Mouse (Mus musculus) CH12.LX (cell line): Measurements from ENCODE around the gene Cyp1a1. TPM values are rescaled to one million over a fixed set of nuclear protein-coding genes. Genes with fewer than 3 reads are reported as not detected.

Source experiments
- DNase-seq: peaks from one replicate; pipeline ENCODE4 v3.0.0-alpha.2; 2013; ENCODE audit errors: extremely low read depth
- H3K27ac ChIP-seq: 2 replicates; pipeline ENCODE4 v1.5.1; 2012; ENCODE audit warnings: low read depth, mild to moderate bottlenecking, control low read depth, moderate library complexity; ENCODE audit not compliant: insufficient read depth
- H3K27me3 ChIP-seq: replicated peaks from 2 replicates; pipeline ENCODE3; 2012; ENCODE audit warnings: inconsistent platforms
- H3K36me3 ChIP-seq, 2 experiments: replicated peaks in 1 of 2; 2 replicates each; pipeline versions ENCODE3 to v1.6.1; 2012; ENCODE audit warnings: inconsistent platforms in 1 of 2, low read length in 1 of 2, mild to moderate bottlenecking in 1 of 2, mixed read lengths in 1 of 2, moderate library complexity in 1 of 2; ENCODE audit not compliant: control insufficient read depth in 1 of 2, insufficient read depth in 1 of 2
- H3K4me1 ChIP-seq, 2 experiments: 2 replicates each; pipeline ENCODE4 v1.6.1; 2012; ENCODE audit warnings: inconsistent platforms in 1 of 2, moderate library complexity in 1 of 2; ENCODE audit not compliant: insufficient read depth in 2 of 2, control insufficient read depth in 1 of 2
- H3K4me2 ChIP-seq: 2 replicates; pipeline ENCODE4 v1.6.1; 2012; ENCODE audit warnings: low read depth, mild to moderate bottlenecking, control low read depth; ENCODE audit not compliant: poor library complexity, insufficient read depth, severe bottlenecking
- H3K4me3 ChIP-seq, 3 experiments: fragments of 150-350 bp in 1 of 3; sonication (generic) in 1 of 3; replicated peaks in 1 of 3; 2 replicates each; pipeline versions ENCODE3 to v1.5.1; 2011 to 2012; ENCODE audit warnings: low read depth in 2 of 3, low read length in 2 of 3, mild to moderate bottlenecking in 2 of 3, moderate library complexity in 2 of 3, control low read depth in 1 of 3, improper control_type of control experiment in 1 of 3, inconsistent platforms in 1 of 3, mixed read lengths in 1 of 3; ENCODE audit not compliant: poor library complexity in 1 of 3
- H3K79me2 ChIP-seq: replicated peaks from 2 replicates; pipeline ENCODE4 v1.6.1; 2012; ENCODE audit warnings: mild to moderate bottlenecking, moderate library complexity; ENCODE audit not compliant: control insufficient read depth, poor library complexity, insufficient read depth, severe bottlenecking; ENCODE audit errors: extremely low read depth
- H3K9ac ChIP-seq: 2 replicates; pipeline ENCODE4 v1.6.1; 2012; ENCODE audit warnings: low read depth, mild to moderate bottlenecking, control low read depth, moderate library complexity; ENCODE audit not compliant: insufficient read depth
- H3K9me3 ChIP-seq: replicated peaks from 2 replicates; pipeline ENCODE3; 2012; ENCODE audit warnings: low read length, inconsistent platforms, mixed read lengths
- BHLHE40 ChIP-seq: IDR thresholded peaks from 2 replicates; pipeline ENCODE4 v1.6.1; 2011; ENCODE audit warnings: mild to moderate bottlenecking, low read depth, low read length, improper control_type of control experiment
- EP300 ChIP-seq: IDR thresholded peaks from 2 replicates; pipeline ENCODE4 v1.6.1; 2011; ENCODE audit warnings: low read length, improper control_type of control experiment
- ETS1 ChIP-seq: conservative IDR thresholded peaks from 2 replicates; pipeline ENCODE4 v1.6.1; 2012; ENCODE audit warnings: low read depth, mild to moderate bottlenecking, inconsistent platforms, low read length, improper control_type of control experiment, moderate library complexity
- IRF4 ChIP-seq: IDR thresholded peaks from 2 replicates; pipeline ENCODE4 v1.6.1; 2014; ENCODE audit warnings: low read depth, mild to moderate bottlenecking, inconsistent platforms, low read length, improper control_type of control experiment
- MAFK ChIP-seq: IDR thresholded peaks from 2 replicates; pipeline ENCODE4 v1.6.1; 2011; ENCODE audit warnings: low read length, improper control_type of control experiment; ENCODE audit not compliant: insufficient replicate concordance
- MEF2A ChIP-seq: IDR thresholded peaks from 2 replicates; pipeline ENCODE4 v1.6.1; 2014; ENCODE audit warnings: low read depth, mild to moderate bottlenecking, inconsistent platforms, low read length, improper control_type of control experiment, borderline replicate concordance
- NELFE ChIP-seq: IDR thresholded peaks from 2 replicates; pipeline ENCODE4 v1.6.1; 2011; ENCODE audit warnings: low read depth, low read length, improper control_type of control experiment
- SMC3 ChIP-seq: IDR thresholded peaks from 2 replicates; pipeline ENCODE4 v1.6.1; 2011; ENCODE audit warnings: low read depth, low read length, improper control_type of control experiment
- USF1 ChIP-seq: IDR thresholded peaks from 2 replicates; pipeline ENCODE4 v1.6.1; 2014; ENCODE audit warnings: low read depth, mild to moderate bottlenecking, inconsistent platforms, low read length, improper control_type of control experiment
- USF2 ChIP-seq: conservative IDR thresholded peaks from 2 replicates; pipeline ENCODE4 v1.6.1; 2011; ENCODE audit warnings: low read depth, low read length, improper control_type of control experiment
- ZNF384 ChIP-seq: IDR thresholded peaks from 2 replicates; pipeline ENCODE4 v1.6.1; 2012; ENCODE audit warnings: low read depth, low read length, improper control_type of control experiment, inconsistent platforms
- dilution Hi-C: fragments of 300-500 bp; cut with MboI; formaldehyde crosslinking; loops from 2 replicates; pipeline ENCODE4 v1.14.3; 2020; ENCODE audit warnings: low sequenced_read_pairs; ENCODE audit not compliant: extremely low pct_unique_long_range_greater_than_20kb, extremely low pct_ligation_motif_present
- in situ Hi-C: fragments of 300-500 bp; cut with MboI; formaldehyde crosslinking; loops from 3 replicates; pipeline ENCODE4 v1.14.3; 2019; ENCODE audit warnings: low sequenced_read_pairs, low pct_ligation_motif_present, low pct_unique_long_range_greater_than_20kb, mixed read lengths
- polyA plus RNA-seq: library from polyadenylated mRNA; unstranded; fragments of >175 nt; gene quantifications from 2 replicates; pipeline ENCODE4 v1.2.1, GENCODE M21; 2012; ENCODE audit warnings: low read depth; ENCODE audit not compliant: insufficient read length
- total RNA-seq, 2 experiments: library from RNA; depleted of rRNA; stranded (reverse); fragments of 300-350 nt in 1 of 2; fragments of >200 nt in 1 of 2; gene quantifications; 2 replicates each; pipeline ENCODE4 v1.2.3; 2012 to 2014

The Cyp1a1 gene
- total and polyA plus RNA-seq, 3 experiments: 0.11 to 0.13 TPM; not detected in 1

- H3K4me3 ChIP-seq: no peak overlapping the region
- no peak for DNase-seq
- no peak for TF ChIP-seq EP300
- no peak for TF ChIP-seq ETS1
- no peak for TF ChIP-seq IRF4
- TF ChIP-seq MAFK: no peak
- TF ChIP-seq, all 38 proteins: peak for 0
- dilution Hi-C loops (no loop called here), in situ Hi-C loops (no loop called here)
- Histone ChIP-seq H3K9ac (no peak overlapping the region), H3K4me1 (0 out of 4 replicates have a peak, but pooled peaks cover 0 to 2% of the 10 kb centered on the region in 2 experiments), H3K4me2 (no peak overlapping the region), H3K79me2 (no peaks in the 10 kb centered on the region), H3K9me3 (no peaks in the 10 kb centered on the region), H3K27ac (no peak overlapping the region), H3K27me3 (peaks cover 51% of the 10 kb centered on the region), H3K36me3 (no peaks in the 10 kb centered on the region)
These were observed 6.4 kb downstream of the Cyp1a1 start for GRCm38 (mm10) chr9:57694108-57694507.

- DNase-seq: no peak
- in situ Hi-C loops (no loop called here), dilution Hi-C loops (no loop called here)
- no peak for TF ChIP-seq USF1
- TF ChIP-seq ZNF384: no peak
- TF ChIP-seq USF2: no peak
- no peak for TF ChIP-seq NELFE
- Histone ChIP-seq H3K27ac (no peak overlapping the region), H3K36me3 (no peaks in the 10 kb centered on the region), H3K4me3 (no peak overlapping the region), H3K9me3 (no peaks in the 10 kb centered on the region), H3K27me3 (peaks cover 59% of the 10 kb centered on the region), H3K4me2 (no peak overlapping the region), H3K9ac (no peak overlapping the region), H3K79me2 (no peaks in the 10 kb centered on the region), H3K4me1 (0 out of 4 replicates have a peak, but pooled peaks cover 0 to 2% of the 10 kb centered on the region in 2 experiments)
These were observed 8.9 kb downstream of the Cyp1a1 start for GRCm38 (mm10) chr9:57696380-57697285.

GRCm38 (mm10) chr9:57697380-57697779, 9.7 kb downstream of the Cyp1a1 start:
- Histone ChIP-seq H3K4me2 (no peak overlapping the region), H3K4me1 (0 out of 4 replicates have a peak, but pooled peaks cover 0 to 2% of the 10 kb centered on the region in 2 experiments), H3K79me2 (no peaks in the 10 kb centered on the region), H3K27ac (no peak overlapping the region), H3K9me3 (no peaks in the 10 kb centered on the region), H3K9ac (no peak overlapping the region), H3K4me3 (no peak overlapping the region), H3K36me3 (no peaks in the 10 kb centered on the region), H3K27me3 (peaks cover 60% of the 10 kb centered on the region)
- DNase-seq: no peak
- in situ Hi-C loops: no loop called here
- dilution Hi-C loops: no loop called here
- no peak for TF ChIP-seq BHLHE40
- TF ChIP-seq MEF2A: no peak
- no peak for TF ChIP-seq SMC3
